Mouse (Mus musculus) liver, postnatal 0 days (tissue): ENCODE data around the gene Trpc6.

Experiments used
- CTCF ChIP-seq: sonication (generic); IDR thresholded peaks from 2 replicates; pipeline ENCODE4 v1.5.1; 2016; ENCODE audit warnings: antibody characterized with exemption, low read depth
- EP300 ChIP-seq: IDR thresholded peaks from 2 replicates; pipeline ENCODE4 v1.6.1; 2016; ENCODE audit warnings: antibody characterized with exemption, low read depth, mild to moderate bottlenecking

- TF ChIP-seq CTCF (no peak), EP300 (no peak)
Measured at GRCm38 (mm10) chr9:8693177-8693576, 149.2 kb downstream of the Trpc6 start.
